Mouse (Mus musculus) small intestine, adult 2 months (tissue): ENCODE data around the gene 1520401A03Rik. TPM values are rescaled to one million over a fixed set of nuclear protein-coding genes. Genes with fewer than 3 reads are reported as not detected.

Source experiments
- H3K27ac ChIP-seq: fragments of 200-500 bp; 2 replicates; pipeline ENCODE4 v1.5.1; 2012; ENCODE audit warnings: low read depth, low read length, control low read depth, inconsistent platforms; ENCODE audit not compliant: insufficient read depth
- H3K27me3 ChIP-seq: fragments of 200-500 bp; 2 replicates; pipeline ENCODE4 v1.6.1; 2012; ENCODE audit warnings: mild to moderate bottlenecking, moderate library complexity, low read length, inconsistent platforms; ENCODE audit not compliant: control insufficient read depth, insufficient read depth
- H3K36me3 ChIP-seq: fragments of 200-500 bp; 2 replicates; pipeline ENCODE4 v1.6.1; 2012; ENCODE audit warnings: mild to moderate bottlenecking, low read length, control low read depth, inconsistent platforms; ENCODE audit not compliant: control insufficient read depth, insufficient read depth
- H3K4me1 ChIP-seq: fragments of 200-500 bp; 2 replicates; pipeline ENCODE4 v1.6.1; 2012; ENCODE audit warnings: low read length, inconsistent platforms, mixed read lengths; ENCODE audit not compliant: control insufficient read depth, insufficient read depth, insufficient read length
- H3K4me3 ChIP-seq: fragments of 200-500 bp; 2 replicates; pipeline ENCODE4 v1.5.1; 2012; ENCODE audit warnings: low read depth, mild to moderate bottlenecking, control low read depth, inconsistent platforms, low read length, moderate library complexity
- CTCF ChIP-seq: fragments of 200-500 bp; IDR thresholded peaks from 2 replicates; pipeline ENCODE4 v1.5.1; 2012; ENCODE audit warnings: low read depth, mild to moderate bottlenecking, control low read depth, inconsistent platforms, low read length, moderate library complexity, mixed read lengths; ENCODE audit not compliant: insufficient replicate concordance, insufficient read length; ENCODE audit errors: extremely low read depth
- POLR2A ChIP-seq: fragments of 200-500 bp; IDR thresholded peaks from 2 replicates; pipeline ENCODE4 v1.6.1; 2012; ENCODE audit warnings: low read depth, mild to moderate bottlenecking, control low read depth, inconsistent platforms, low read length, moderate library complexity
- WGBS: fragments of 180-500 bp; shearing (Covaris S2); methylation state at CpG from one replicate; pipeline ENCODE4 v1.1.7; 2018; 5-methylcytosine and 5-hydroxymethylcytosine counted together
- polyA plus RNA-seq: library from polyadenylated mRNA; depleted of rRNA; stranded (reverse); fragments of >200 nt; gene quantifications from 2 replicates; pipeline ENCODE4 v1.2.3, GENCODE M21; 2012

The 1520401A03Rik gene
- polyA plus RNA-seq, 1 experiment = not detected

DNA sequence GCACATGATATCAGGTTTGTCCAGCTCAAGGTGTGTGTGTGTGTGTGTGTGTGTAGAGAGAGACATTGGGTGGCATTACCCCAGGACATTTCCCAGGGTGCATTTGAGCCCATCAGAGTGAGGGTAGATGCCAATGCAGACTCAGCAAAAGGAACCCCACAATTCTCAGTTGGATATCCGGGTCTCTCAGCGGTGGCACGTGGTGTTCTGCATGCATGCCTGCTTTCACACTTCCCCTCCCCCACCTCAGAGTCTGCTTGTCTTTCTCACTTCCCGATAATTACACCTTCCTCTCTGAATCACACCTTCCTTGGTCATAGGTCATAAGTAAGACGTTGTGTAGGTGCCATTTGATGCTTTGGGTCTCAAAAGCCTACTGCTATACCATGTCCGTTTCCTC, 25.4 kb upstream of the 1520401A03Rik start:
- Histone ChIP-seq H3K27me3 (peaks cover 14% of the 10 kb centered on the region; the same call in 1 of the 2 replicates), H3K36me3 (peaks cover 5% of the 10 kb centered on the region), H3K27ac (no peak overlapping the region), H3K4me1 (peaks cover 28% of the 10 kb centered on the region), H3K4me3 (no peak overlapping the region)
- TF ChIP-seq POLR2A (no peak), CTCF (no peak)
- WGBS = 11% methylated on average over 6 of the region's 6 CpGs

GRCm38 (mm10) chr17:23747471-23747870, 24.9 kb upstream of the 1520401A03Rik start:
- peaks cover 14% of the 10 kb centered on the region; the same call in 1 of the 2 replicates for H3K27me3 ChIP-seq
- 87% methylated on average over 3 of the region's 3 CpGs for WGBS

DNA sequence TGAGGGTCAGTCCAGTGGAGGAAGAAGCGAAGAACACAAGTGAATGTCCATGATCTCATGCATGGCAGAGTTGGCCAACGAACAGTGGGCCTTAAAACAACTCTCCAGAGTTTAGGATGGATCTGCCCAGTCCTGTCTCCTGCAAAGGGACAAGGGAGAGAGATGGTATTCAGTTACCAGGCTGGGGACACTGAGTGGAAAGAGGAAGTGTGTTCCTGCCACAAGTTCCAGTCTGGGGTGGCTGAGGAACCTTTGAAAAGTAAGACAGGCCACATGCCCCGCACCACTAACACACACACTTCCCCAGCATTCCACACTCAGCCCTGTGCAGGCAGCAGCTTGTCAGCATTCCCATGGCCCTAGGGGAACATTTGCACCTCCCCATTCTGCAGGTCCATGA, 24.2 kb upstream of the 1520401A03Rik start:
- H3K4me3 ChIP-seq = no peak overlapping the region
- H3K4me1 ChIP-seq = peaks cover 39% of the 10 kb centered on the region
- TF ChIP-seq CTCF (no peak), POLR2A (no peak)
- 88% methylated on average over 3 of the region's 3 CpGs for WGBS
- no peaks in the 10 kb centered on the region; the same call in 1 of the 2 replicates for H3K36me3 ChIP-seq
- peaks cover 14% of the 10 kb centered on the region; the same call in 1 of the 2 replicates for H3K27me3 ChIP-seq
- H3K27ac ChIP-seq = no peak overlapping the region

More at GRCm38 (mm10) chr17:23747471-23747870, 24.9 kb upstream of the 1520401A03Rik start:
- Histone ChIP-seq H3K27ac (no peak overlapping the region), H3K4me1 (peaks cover 32% of the 10 kb centered on the region), H3K36me3 (peaks cover under 1% of the 10 kb centered on the region; the same call in 1 of the 2 replicates), H3K4me3 (no peak overlapping the region)
- TF ChIP-seq POLR2A = no peak
- TF ChIP-seq CTCF = no peak

GRCm38 (mm10) chr17:23746311-23746710, 23.7 kb upstream of the 1520401A03Rik start:
- no peaks in the 10 kb centered on the region for H3K36me3 ChIP-seq
- no peak overlapping the region for H3K27ac ChIP-seq
- TF ChIP-seq POLR2A (no peak), CTCF (no peak)
- H3K4me1 ChIP-seq = peaks cover 43% of the 10 kb centered on the region
- H3K27me3 ChIP-seq = peaks cover 14% of the 10 kb centered on the region; the same call in 1 of the 2 replicates
- no peak overlapping the region for H3K4me3 ChIP-seq
- 44% methylated on average over 12 of the region's 12 CpGs for WGBS

DNA sequence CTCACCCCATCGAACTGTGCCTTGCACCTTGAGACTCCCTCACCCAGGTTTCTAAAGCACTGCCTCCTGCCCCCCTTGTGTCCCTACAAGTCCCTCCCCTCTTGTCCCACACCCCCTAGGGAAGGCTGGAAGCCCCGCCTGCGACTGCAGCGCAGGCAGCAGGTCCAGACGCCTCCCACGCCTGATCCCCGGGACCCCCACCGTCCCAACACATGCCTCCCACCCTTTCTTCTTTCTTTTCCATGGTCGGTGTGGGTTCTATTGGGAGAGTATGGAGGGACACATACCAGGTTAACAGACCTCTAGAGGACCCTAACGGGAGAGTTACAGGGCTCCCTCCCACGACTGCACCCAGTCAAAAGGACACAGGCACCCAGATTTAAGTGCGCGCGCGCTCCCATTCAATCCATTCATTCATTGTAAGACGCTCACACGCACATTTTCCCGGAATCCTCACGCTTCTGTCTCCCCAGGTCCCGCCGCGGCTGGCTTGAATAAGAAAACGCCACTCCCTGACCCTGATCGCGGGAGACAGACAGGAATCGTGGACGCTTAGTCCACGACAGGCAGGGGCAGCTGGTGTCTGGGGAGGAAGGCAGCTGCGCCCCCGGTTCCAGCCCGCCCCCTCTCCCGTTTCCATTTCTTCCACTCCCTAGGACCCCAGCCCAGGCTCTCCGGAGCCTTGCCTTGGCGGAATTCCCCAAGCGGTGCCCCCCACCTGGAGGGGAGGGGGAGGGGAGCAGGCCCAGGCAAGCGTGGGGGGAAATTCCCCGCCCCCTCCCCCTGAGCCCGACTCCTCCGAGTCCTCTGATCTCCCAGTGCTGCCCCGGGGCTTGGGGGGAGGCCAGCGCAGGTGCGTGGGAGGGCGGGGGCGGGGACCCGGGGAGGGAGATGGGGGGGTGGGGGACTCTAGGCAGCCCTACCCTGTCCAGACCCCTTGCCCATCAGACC, 23.0 kb upstream of the 1520401A03Rik start, which contains the start of gene Kremen2:
TSS of gene Kremen2 (minus strand) at position 533 of the 951 bp plus-strand sequence.
- WGBS = 2% methylated on average over 45 of the region's 45 CpGs
- Histone ChIP-seq H3K27ac (no peak within 1 kb of the TSS), H3K36me3 (no peaks in the 10 kb centered on the region), H3K4me1 (peaks cover 49% of the 10 kb centered on the region), H3K27me3 (peaks cover 14% of the 10 kb centered on the region; the same call in 1 of the 2 replicates), H3K4me3 (peak within 1 kb of the TSS; percentile 9)
- TF ChIP-seq CTCF (no peak), POLR2A (no peak)

- TF ChIP-seq POLR2A (no peak), CTCF (no peak)
- Histone ChIP-seq H3K4me1 (peaks cover 48% of the 10 kb centered on the region), H3K4me3 (0 out of 2 replicates have a peak overlapping the region, but pooled peaks have one; percentile 9), H3K27me3 (peaks cover 14% of the 10 kb centered on the region; the same call in 1 of the 2 replicates), H3K27ac (no peak overlapping the region), H3K36me3 (no peaks in the 10 kb centered on the region)
- WGBS = 23% methylated on average over 14 of the region's 14 CpGs
Measured at GRCm38 (mm10) chr17:23744651-23745050, 22.1 kb upstream of the 1520401A03Rik start.

- H3K27ac ChIP-seq = no peak overlapping the region
- WGBS = 63% methylated on average over 8 of the region's 8 CpGs
- TF ChIP-seq POLR2A = no peak
- no peak for TF ChIP-seq CTCF
- H3K27me3 ChIP-seq = peaks cover 14% of the 10 kb centered on the region; the same call in 1 of the 2 replicates
- no peaks in the 10 kb centered on the region for H3K36me3 ChIP-seq
- H3K4me1 ChIP-seq = peaks cover 46% of the 10 kb centered on the region
- no peak overlapping the region for H3K4me3 ChIP-seq
Measured at GRCm38 (mm10) chr17:23744076-23744475, 21.5 kb upstream of the 1520401A03Rik start.
